Mouse (Mus musculus): ENCODE measurements at regions not wholly inside any gene's neighbourhood (a gene's known extent, or its start where the extent isn't known, plus 50 kb on each side); places are given as distances from the start of the nearest gene placed in this dataset.

DNA sequence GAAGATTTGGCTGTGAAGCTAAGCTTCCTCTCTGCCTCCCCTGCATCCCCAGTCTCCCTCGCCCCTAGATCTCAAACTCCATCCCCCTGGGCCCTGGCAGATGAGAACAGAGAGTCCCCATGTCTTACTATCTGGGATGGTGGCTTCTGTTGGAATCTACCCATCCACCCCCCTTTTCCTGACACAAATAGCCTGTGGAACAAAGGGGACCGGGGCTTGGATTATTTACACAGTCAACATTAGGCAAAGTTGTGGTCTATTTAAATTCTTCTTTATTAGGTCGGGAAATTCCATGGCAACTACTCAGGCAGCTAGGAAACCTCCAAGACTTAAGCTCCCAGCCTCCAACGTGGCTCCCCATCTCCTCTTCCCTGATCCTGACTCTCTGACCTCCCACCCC, 279.9 kb downstream of the Cyp26b1 start:
- DNase-seq = peak; percentile 85

- peak; percentile 83 for DNase-seq
These were observed 283.0 kb downstream of the Cyp26b1 start for GRCm38 (mm10) chr6:84310635-84311241.

GRCm38 (mm10) chr6:84307556-84307955, 286.2 kb downstream of the Cyp26b1 start:
- peak; percentile 84 for DNase-seq

GRCm38 (mm10) chr6:84306585-84306984, 287.1 kb downstream of the Cyp26b1 start:
- DNase-seq = peak; percentile 79

GRCm38 (mm10) chr6:84305093-84305492, 288.6 kb downstream of the Cyp26b1 start:
- DNase-seq = peak; percentile 88

DNA sequence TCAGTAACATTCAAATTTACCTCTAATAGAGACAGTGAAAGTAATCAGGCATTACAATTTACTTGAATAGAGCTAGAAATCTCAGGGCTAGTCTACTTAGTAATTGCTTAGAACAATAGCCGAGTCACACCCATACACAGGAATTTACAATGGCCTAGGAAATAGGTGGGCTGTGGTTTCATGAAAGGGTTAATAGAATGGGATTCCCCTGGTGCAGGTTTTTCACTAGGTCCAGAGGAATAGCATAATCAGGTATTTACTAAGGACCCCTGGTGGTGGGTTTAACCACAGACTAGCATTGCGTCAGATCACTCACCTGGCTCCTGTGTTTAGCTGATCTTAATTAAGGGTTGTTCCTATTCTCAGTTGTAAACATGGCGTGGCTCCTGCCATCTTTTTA, 290.8 kb downstream of the Cyp26b1 start:
- DNase-seq = peak; percentile 8

- peak; percentile 52 for DNase-seq
These were observed 291.5 kb downstream of the Dysf start for GRCm38 (mm10) chr6:84299936-84300335.

- peak; percentile 62 for DNase-seq
These were observed 290.8 kb downstream of the Dysf start for GRCm38 (mm10) chr6:84299146-84299545.

GRCm38 (mm10) chr6:84273907-84274306, 265.5 kb downstream of the Dysf start:
- peak; percentile 61 for DNase-seq

GRCm38 (mm10) chr6:84272520-84273311, 264.3 kb downstream of the Dysf start:
- DNase-seq = peak; percentile 96

GRCm38 (mm10) chr6:84271966-84272365, 263.6 kb downstream of the Dysf start:
- peak; percentile 88 for DNase-seq

DNA sequence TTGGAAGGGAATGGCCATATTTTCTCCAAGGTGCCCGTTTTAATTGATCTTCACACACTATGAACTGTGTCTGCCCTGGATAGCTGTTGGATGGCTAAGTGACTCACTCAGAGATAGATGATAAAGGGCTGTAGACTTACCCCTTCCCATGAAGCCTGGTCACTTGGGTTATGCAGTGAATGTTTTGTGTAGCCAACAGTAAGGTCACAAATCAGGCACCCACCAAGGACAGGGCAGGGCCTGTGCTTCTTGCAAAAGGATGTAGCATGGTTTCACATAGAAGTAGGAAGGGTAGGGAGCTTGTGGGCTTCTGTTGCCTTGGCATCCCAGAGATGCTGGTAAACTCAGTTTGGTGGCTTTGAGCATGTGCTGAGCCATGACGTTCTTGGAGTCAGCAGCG, 263.1 kb downstream of the Dysf start:
- DNase-seq = peak; percentile 80

- DNase-seq = peak; percentile 97
These were observed 262.3 kb downstream of the Dysf start for GRCm38 (mm10) chr6:84270518-84271165.

DNA sequence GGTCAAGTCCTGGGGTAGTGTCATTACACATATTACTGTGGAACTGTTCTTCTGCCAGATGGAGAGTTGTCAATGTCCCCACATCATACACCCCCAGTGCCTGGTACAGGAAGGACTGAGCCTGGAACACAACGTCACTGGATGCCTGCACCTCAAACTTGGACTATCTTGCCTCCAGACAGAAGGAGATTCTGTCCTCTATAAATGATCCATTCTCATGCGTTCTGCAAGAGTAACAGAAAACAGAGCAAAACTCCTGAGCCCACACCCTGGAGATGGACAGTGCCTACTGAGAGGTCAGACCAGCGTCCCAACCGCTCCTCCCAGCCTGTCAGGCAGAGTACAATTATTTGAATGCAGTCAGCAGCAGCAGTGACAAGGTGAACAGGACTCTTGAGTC, 261.1 kb downstream of the Dysf start:
- peak; percentile 76 for DNase-seq

GRCm38 (mm10) chr6:84269023-84269422, 260.6 kb downstream of the Dysf start:
- peak; percentile 91 for DNase-seq

DNA sequence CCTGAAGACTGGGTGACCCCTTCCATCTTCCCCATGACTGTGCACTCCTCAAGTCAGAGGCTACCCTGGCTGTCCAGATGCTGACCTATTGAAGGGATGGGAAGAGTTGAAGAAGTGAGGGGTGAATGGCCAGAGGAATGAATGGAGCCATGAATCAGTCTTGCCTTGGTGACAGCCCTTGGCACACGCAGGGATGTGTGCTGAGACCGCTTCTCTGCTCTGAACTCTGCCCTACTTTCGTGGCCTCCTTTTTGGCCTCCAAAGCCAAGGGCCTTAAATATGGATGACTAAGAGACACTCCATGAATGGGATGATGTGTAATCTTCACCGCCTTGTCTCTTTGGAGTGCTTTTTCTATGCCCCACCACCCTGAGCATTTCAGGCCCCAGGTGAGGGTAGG, 259.7 kb downstream of the Dysf start:
- DNase-seq = peak; percentile 87

- peak; percentile 82 for DNase-seq
These were observed 259.1 kb downstream of the Dysf start for GRCm38 (mm10) chr6:84267526-84267925.

- DNase-seq = peak; percentile 96
These were observed 258.3 kb downstream of the Dysf start for GRCm38 (mm10) chr6:84266736-84267135.

DNA sequence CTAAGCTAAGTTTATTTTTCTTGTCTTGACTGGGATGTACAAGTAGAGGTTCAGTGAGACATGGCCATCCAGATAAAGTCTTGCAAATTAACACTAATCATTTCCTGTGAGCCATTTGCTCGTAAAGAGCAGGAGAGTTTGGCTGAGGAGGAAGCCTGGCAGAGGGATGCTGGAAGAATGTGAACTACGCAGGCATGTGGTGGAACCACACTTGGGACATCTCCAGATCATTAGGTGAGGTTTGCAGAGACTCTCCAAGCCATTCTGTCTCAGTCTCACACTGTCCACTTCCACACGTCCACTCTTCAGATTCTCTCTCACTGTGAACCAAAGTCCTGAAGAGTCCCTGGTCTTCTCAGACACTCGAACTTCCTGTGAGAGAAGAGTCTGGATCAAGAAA, 256.3 kb downstream of the Dysf start:
- peak; percentile 62 for DNase-seq

DNA sequence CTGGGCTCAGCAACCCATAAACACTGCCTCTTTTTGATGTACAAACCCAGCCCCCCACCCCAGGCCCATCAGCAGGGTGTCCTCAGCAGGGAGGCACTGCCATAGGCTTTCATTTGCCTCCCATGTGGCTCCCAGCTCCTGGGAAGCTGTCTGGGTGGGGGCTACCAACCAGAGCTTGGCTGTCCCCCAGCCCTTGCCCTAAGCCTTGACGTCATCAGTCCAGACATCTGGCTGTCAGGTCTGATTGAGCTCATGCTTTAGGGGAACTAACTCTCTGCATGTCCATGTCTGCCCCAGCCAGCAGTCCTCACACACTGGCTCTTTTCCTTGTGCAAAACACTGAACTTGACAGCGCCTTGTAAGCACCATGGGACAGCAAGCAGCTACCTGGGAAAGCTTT, 255.3 kb downstream of the Dysf start:
- DNase-seq = peak; percentile 61

DNA sequence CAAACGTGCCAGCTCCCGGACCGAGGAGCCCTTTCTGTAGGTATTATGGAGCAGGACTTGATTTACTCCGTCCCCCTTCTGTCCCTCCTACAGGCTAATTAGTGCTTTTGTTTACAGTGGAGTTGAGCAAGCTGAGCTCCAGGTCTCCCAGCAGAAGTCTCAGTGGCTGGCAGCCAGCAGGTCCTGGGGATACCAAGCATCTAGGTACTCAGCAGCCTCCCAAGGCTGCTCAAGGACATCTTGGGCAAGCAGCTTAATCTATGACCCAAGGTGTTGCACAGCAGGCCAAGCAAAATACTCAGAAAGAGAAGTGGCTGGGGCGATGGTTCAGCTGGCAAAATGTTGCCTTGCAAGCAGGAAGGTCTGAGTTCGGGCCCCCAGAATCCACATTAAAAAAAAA, 254.4 kb downstream of the Dysf start:
- no peak for DNase-seq

DNA sequence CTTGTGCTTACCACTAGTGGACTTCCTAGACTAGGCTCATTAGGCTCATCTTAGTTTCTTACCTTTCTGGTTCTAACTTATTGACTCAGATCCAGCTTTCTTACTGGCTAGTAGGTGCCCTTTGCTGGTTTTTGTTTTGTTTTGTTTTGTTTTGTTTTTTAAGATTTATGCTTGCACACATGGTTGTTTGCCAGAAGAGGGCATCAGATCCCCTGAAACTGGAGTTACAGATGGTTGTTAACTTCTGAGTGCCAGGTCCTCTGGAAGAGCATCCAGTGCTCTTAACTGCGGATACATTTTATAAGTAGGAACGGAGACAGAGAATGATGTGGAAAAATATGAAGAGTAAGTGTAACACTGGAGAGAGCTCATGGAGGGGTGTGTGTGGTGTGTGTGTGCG, 253.1 kb downstream of the Dysf start:
- peak; percentile 29 for DNase-seq

Data from heart, adult 11 months (tissue).